Mouse (Mus musculus): ENCODE data around the gene Thumpd2. TPM values are rescaled to one million over a fixed set of nuclear protein-coding genes. Genes with fewer than 3 reads are reported as not detected.

Gene Thumpd2
- polyA plus RNA-seq, 1 experiment from 2014 or later, result 11.9 TPM

GRCm38 (mm10) chr17:81062349-81062871 lies 2.5 kb downstream of the Thumpd2 start:
- no peak overlapping the region for H3K4me3 ChIP-seq (ENCODE audit: low read length)
- no peak overlapping the region for H3K9ac ChIP-seq (ENCODE audit: low read depth, low read length)
- H3K4me1 ChIP-seq (ENCODE audit: control insufficient read depth, insufficient read depth, low read length), result no peaks in the 10 kb centered on the region
- 35% methylated on average over 6 of the region's 6 CpGs for WGBS
- 0 out of 2 replicates have a peak, but pooled peaks cover 5% of the 10 kb centered on the region for H3K36me3 ChIP-seq (ENCODE audit: control insufficient read depth, insufficient read depth, low read length)
- H3K4me2 ChIP-seq (ENCODE audit: low read depth, low read length), result no peak overlapping the region
- no peak for ATAC-seq
- no peaks in the 10 kb centered on the region for H3K9me3 ChIP-seq (ENCODE audit: control insufficient read depth, low read length)
- H3K27me3 ChIP-seq (replicated peaks; ENCODE audit: control insufficient read depth, insufficient read depth, low read length), result no peaks in the 10 kb centered on the region
- no peak overlapping the region for H3K27ac ChIP-seq (ENCODE audit: low read length)

- Histone ChIP-seq H3K4me1 (ENCODE audit: control insufficient read depth, insufficient read depth, low read length) (peaks cover 6% of the 10 kb centered on the region), H3K27me3 (replicated peaks; ENCODE audit: control insufficient read depth, insufficient read depth, low read length) (no peaks in the 10 kb centered on the region), H3K9me3 (ENCODE audit: control insufficient read depth, low read length) (no peaks in the 10 kb centered on the region), H3K4me3 (ENCODE audit: low read length) (no peak overlapping the region), H3K27ac (ENCODE audit: low read length) (no peak overlapping the region), H3K4me2 (ENCODE audit: low read depth, low read length) (no peak overlapping the region), H3K36me3 (ENCODE audit: control insufficient read depth, insufficient read depth, low read length) (peaks cover 7% of the 10 kb centered on the region; the same call in 1 of the 2 replicates), H3K9ac (ENCODE audit: low read depth, low read length) (no peak overlapping the region)
- WGBS, result 85% methylated on average over 8 of the region's 8 CpGs
- no peak for ATAC-seq
These were observed 8.0 kb downstream of the Thumpd2 start for GRCm38 (mm10) chr17:81056796-81057381.

- H3K4me1 ChIP-seq (ENCODE audit: control insufficient read depth, insufficient read depth, low read length), result peaks cover 6% of the 10 kb centered on the region
- no peak for ATAC-seq
- no peaks in the 10 kb centered on the region for H3K9me3 ChIP-seq (ENCODE audit: control insufficient read depth, low read length)
- no peak overlapping the region for H3K27ac ChIP-seq (ENCODE audit: low read length)
- 46% methylated on average over 3 of the region's 3 CpGs for WGBS
- no peaks in the 10 kb centered on the region for H3K27me3 ChIP-seq (replicated peaks; ENCODE audit: control insufficient read depth, insufficient read depth, low read length)
- H3K4me3 ChIP-seq (ENCODE audit: low read length), result no peak overlapping the region
- no peak overlapping the region for H3K4me2 ChIP-seq (ENCODE audit: low read depth, low read length)
- H3K36me3 ChIP-seq (ENCODE audit: control insufficient read depth, insufficient read depth, low read length), result peaks cover 7% of the 10 kb centered on the region; the same call in 1 of the 2 replicates
- H3K9ac ChIP-seq (ENCODE audit: low read depth, low read length), result no peak overlapping the region
These were observed 8.8 kb downstream of the Thumpd2 start for GRCm38 (mm10) chr17:81056035-81056434.

GRCm38 (mm10) chr17:81055522-81055921 lies 9.4 kb downstream of the Thumpd2 start:
- Histone ChIP-seq H3K4me2 (ENCODE audit: low read depth, low read length) (no peak overlapping the region), H3K4me1 (ENCODE audit: control insufficient read depth, insufficient read depth, low read length) (peaks cover 6% of the 10 kb centered on the region), H3K27ac (ENCODE audit: low read length) (no peak overlapping the region), H3K9ac (ENCODE audit: low read depth, low read length) (no peak overlapping the region), H3K4me3 (ENCODE audit: low read length) (no peak overlapping the region), H3K9me3 (ENCODE audit: control insufficient read depth, low read length) (no peaks in the 10 kb centered on the region), H3K27me3 (replicated peaks; ENCODE audit: control insufficient read depth, insufficient read depth, low read length) (no peaks in the 10 kb centered on the region), H3K36me3 (ENCODE audit: control insufficient read depth, insufficient read depth, low read length) (peaks cover 7% of the 10 kb centered on the region; the same call in 1 of the 2 replicates)
- no peak for ATAC-seq
- WGBS, result 88% methylated on average over 5 of the region's 5 CpGs

GRCm38 (mm10) chr17:81053274-81053673 lies 11.6 kb downstream of the Thumpd2 start:
- no peak for ATAC-seq
- H3K27ac ChIP-seq (ENCODE audit: low read length), result no peak overlapping the region
- peaks cover 6% of the 10 kb centered on the region for H3K4me1 ChIP-seq (ENCODE audit: control insufficient read depth, insufficient read depth, low read length)
- no peaks in the 10 kb centered on the region for H3K27me3 ChIP-seq (replicated peaks; ENCODE audit: control insufficient read depth, insufficient read depth, low read length)
- peaks cover 2% of the 10 kb centered on the region; the same call in 1 of the 2 replicates for H3K36me3 ChIP-seq (ENCODE audit: control insufficient read depth, insufficient read depth, low read length)
- no peak overlapping the region for H3K4me2 ChIP-seq (ENCODE audit: low read depth, low read length)
- WGBS, result 89% methylated on average over 2 of the region's 2 CpGs
- no peaks in the 10 kb centered on the region for H3K9me3 ChIP-seq (ENCODE audit: control insufficient read depth, low read length)
- no peak overlapping the region for H3K9ac ChIP-seq (ENCODE audit: low read depth, low read length)
- H3K4me3 ChIP-seq (ENCODE audit: low read length), result no peak overlapping the region

GRCm38 (mm10) chr17:81047930-81048564 lies 16.8 kb downstream of the Thumpd2 start:
- Histone ChIP-seq H3K9me3 (ENCODE audit: control insufficient read depth, low read length) (no peaks in the 10 kb centered on the region), H3K9ac (ENCODE audit: low read depth, low read length) (no peak overlapping the region), H3K27ac (ENCODE audit: low read length) (0 out of 2 replicates have a peak overlapping the region, but pooled peaks have one; percentile 19), H3K4me2 (ENCODE audit: low read depth, low read length) (no peak overlapping the region), H3K27me3 (replicated peaks; ENCODE audit: control insufficient read depth, insufficient read depth, low read length) (no peaks in the 10 kb centered on the region), H3K4me3 (ENCODE audit: low read length) (no peak overlapping the region), H3K4me1 (ENCODE audit: control insufficient read depth, insufficient read depth, low read length) (0 out of 2 replicates have a peak, but pooled peaks cover 3% of the 10 kb centered on the region), H3K36me3 (ENCODE audit: control insufficient read depth, insufficient read depth, low read length) (peaks cover 2% of the 10 kb centered on the region; the same call in 1 of the 2 replicates)
- WGBS, result 64% methylated on average over 7 of the region's 7 CpGs
- peak; percentile 55; the same call in 1 of the 2 replicates for ATAC-seq

- Histone ChIP-seq H3K9ac (ENCODE audit: low read depth, low read length) (no peak overlapping the region), H3K9me3 (ENCODE audit: control insufficient read depth, low read length) (no peaks in the 10 kb centered on the region), H3K4me2 (ENCODE audit: low read depth, low read length) (no peak overlapping the region), H3K36me3 (ENCODE audit: control insufficient read depth, insufficient read depth, low read length) (no peaks in the 10 kb centered on the region; the same call in 1 of the 2 replicates), H3K27me3 (replicated peaks; ENCODE audit: control insufficient read depth, insufficient read depth, low read length) (no peaks in the 10 kb centered on the region), H3K4me1 (ENCODE audit: control insufficient read depth, insufficient read depth, low read length) (0 out of 2 replicates have a peak, but pooled peaks cover 3% of the 10 kb centered on the region), H3K4me3 (ENCODE audit: low read length) (no peak overlapping the region), H3K27ac (ENCODE audit: low read length) (no peak overlapping the region)
- WGBS, result 85% methylated on average over 9 of the region's 9 CpGs
- ATAC-seq, result no peak
These were observed 19.2 kb downstream of the Thumpd2 start for GRCm38 (mm10) chr17:81045525-81046150.

GRCm38 (mm10) chr17:81045115-81045514 lies 19.8 kb downstream of the Thumpd2 start:
- Histone ChIP-seq H3K36me3 (ENCODE audit: control insufficient read depth, insufficient read depth, low read length) (peaks cover 4% of the 10 kb centered on the region), H3K4me3 (ENCODE audit: low read length) (no peak overlapping the region), H3K4me2 (ENCODE audit: low read depth, low read length) (no peak overlapping the region), H3K27ac (ENCODE audit: low read length) (no peak overlapping the region), H3K4me1 (ENCODE audit: control insufficient read depth, insufficient read depth, low read length) (0 out of 2 replicates have a peak, but pooled peaks cover 3% of the 10 kb centered on the region), H3K27me3 (replicated peaks; ENCODE audit: control insufficient read depth, insufficient read depth, low read length) (no peaks in the 10 kb centered on the region), H3K9ac (ENCODE audit: low read depth, low read length) (no peak overlapping the region), H3K9me3 (ENCODE audit: control insufficient read depth, low read length) (no peaks in the 10 kb centered on the region)
- WGBS, result 93% methylated on average over 6 of the region's 6 CpGs
- ATAC-seq, result no peak

GRCm38 (mm10) chr17:81044356-81044755 lies 20.5 kb downstream of the Thumpd2 start:
- ATAC-seq, result no peak
- no peaks in the 10 kb centered on the region for H3K27me3 ChIP-seq (replicated peaks; ENCODE audit: control insufficient read depth, insufficient read depth, low read length)
- no peaks in the 10 kb centered on the region for H3K9me3 ChIP-seq (ENCODE audit: control insufficient read depth, low read length)
- no peak overlapping the region for H3K4me3 ChIP-seq (ENCODE audit: low read length)
- no peak overlapping the region for H3K27ac ChIP-seq (ENCODE audit: low read length)
- peaks cover 7% of the 10 kb centered on the region for H3K36me3 ChIP-seq (ENCODE audit: control insufficient read depth, insufficient read depth, low read length)
- WGBS, result 78% methylated on average over 3 of the region's 3 CpGs
- 0 out of 2 replicates have a peak, but pooled peaks cover 3% of the 10 kb centered on the region for H3K4me1 ChIP-seq (ENCODE audit: control insufficient read depth, insufficient read depth, low read length)
- H3K9ac ChIP-seq (ENCODE audit: low read depth, low read length), result no peak overlapping the region
- no peak overlapping the region for H3K4me2 ChIP-seq (ENCODE audit: low read depth, low read length)
